Mouse (Mus musculus) midbrain, embryonic 11.5 days (tissue): ENCODE data around the gene Ddc. TPM values are rescaled to one million over a fixed set of nuclear protein-coding genes. Genes with fewer than 3 reads are reported as not detected.

Experiments used
- ATAC-seq: fragments of 200-750 bp; cut with Nextera tagmentation; 2 replicates; pipeline ENCODE4 v1.8.0; 2017; ENCODE audit warnings: moderate TSS enrichment, moderate library complexity; ENCODE audit not compliant: low FRiP score
- DNase-seq: peaks from one replicate; pipeline ENCODE4 v3.0.0; 2015; ENCODE audit warnings: low spot score; ENCODE audit errors: missing footprints
- H3K27ac ChIP-seq: fragments of 300-500 bp; sonication (generic); 2 replicates; pipeline ENCODE4 v1.5.1; 2014; ENCODE audit warnings: low read depth, low read length
- H3K27me3 ChIP-seq: fragments of 300-500 bp; sonication (generic); 2 replicates; pipeline ENCODE4 v1.6.1; 2014; ENCODE audit warnings: mild to moderate bottlenecking, low read length, moderate library complexity, mixed read lengths; ENCODE audit not compliant: control insufficient read depth, insufficient read depth
- H3K36me3 ChIP-seq: fragments of 300-500 bp; sonication (generic); 2 replicates; pipeline ENCODE4 v1.6.1; 2014; ENCODE audit warnings: mild to moderate bottlenecking, low read length, moderate library complexity, mixed read lengths; ENCODE audit not compliant: control insufficient read depth, insufficient read depth
- H3K4me1 ChIP-seq: fragments of 300-500 bp; sonication (generic); 2 replicates; pipeline ENCODE4 v1.6.1; 2014; ENCODE audit warnings: low read length; ENCODE audit not compliant: control insufficient read depth, insufficient read depth
- H3K4me2 ChIP-seq: fragments of 300-500 bp; sonication (generic); 2 replicates; pipeline ENCODE4 v1.6.1; 2014; ENCODE audit warnings: mild to moderate bottlenecking, moderate library complexity
- H3K4me3 ChIP-seq: fragments of 300-500 bp; sonication (generic); 2 replicates; pipeline ENCODE4 v1.5.1; 2014; ENCODE audit warnings: low read depth, low read length
- H3K9ac ChIP-seq: fragments of 300-500 bp; sonication (generic); 2 replicates; pipeline ENCODE4 v1.6.1; 2014; ENCODE audit warnings: low read length
- H3K9me3 ChIP-seq: fragments of 300-500 bp; sonication (generic); 2 replicates; pipeline ENCODE4 v1.6.1; 2016; ENCODE audit warnings: low read length; ENCODE audit not compliant: control insufficient read depth
- WGBS: fragments of 180-500 bp; shearing (Covaris S2); extraction: QIAGEN DNeasy Blood & Tissue Kit; methylation state at CpG from one replicate; pipeline ENCODE4 v1.1.7; 2014; 5-methylcytosine and 5-hydroxymethylcytosine counted together
- polyA plus RNA-seq: library from polyadenylated mRNA; unstranded; fragments of >200 nt; fragmentation: Nextera tagmentation; extraction: Ambion mirVana; gene quantifications from 2 replicates; pipeline ENCODE4 v1.2.1, GENCODE M21; 2014

Gene Ddc
- polyA plus RNA-seq, 1 experiment from 2014 or later, result 18.0 TPM

DNA sequence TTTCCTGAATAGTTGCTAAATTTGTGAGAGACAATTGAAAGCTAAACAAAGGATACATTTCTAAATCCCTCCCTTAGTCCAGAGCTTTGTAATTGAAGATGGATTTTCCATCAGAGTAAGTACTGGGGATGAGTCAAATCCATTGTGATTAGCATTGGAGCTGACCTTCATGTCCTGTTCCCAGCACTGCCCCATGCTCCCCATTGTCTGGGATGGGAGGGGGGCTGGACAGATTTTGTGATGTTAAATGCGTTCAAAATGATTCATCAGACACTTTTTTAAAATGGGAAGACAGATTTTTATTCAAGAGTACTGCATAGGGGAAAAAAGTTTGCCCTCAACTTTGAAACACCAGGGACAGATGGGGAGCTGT is 16.2 kb downstream of the Ddc start:
- Histone ChIP-seq H3K4me2 (no peak overlapping the region), H3K4me3 (no peak overlapping the region), H3K27ac (peak overlapping the region; percentile 35; the same call in 1 of the 2 replicates), H3K9ac (no peak overlapping the region), H3K36me3 (no peaks in the 10 kb centered on the region), H3K4me1 (peaks cover 55% of the 10 kb centered on the region), H3K27me3 (no peaks in the 10 kb centered on the region), H3K9me3 (no peaks in the 10 kb centered on the region)
- peak; percentile 45; the same call in 1 of the 2 replicates for ATAC-seq
- DNase-seq, result no peak
- WGBS, result 26% methylated on average over 1 of the region's 1 CpGs

DNA sequence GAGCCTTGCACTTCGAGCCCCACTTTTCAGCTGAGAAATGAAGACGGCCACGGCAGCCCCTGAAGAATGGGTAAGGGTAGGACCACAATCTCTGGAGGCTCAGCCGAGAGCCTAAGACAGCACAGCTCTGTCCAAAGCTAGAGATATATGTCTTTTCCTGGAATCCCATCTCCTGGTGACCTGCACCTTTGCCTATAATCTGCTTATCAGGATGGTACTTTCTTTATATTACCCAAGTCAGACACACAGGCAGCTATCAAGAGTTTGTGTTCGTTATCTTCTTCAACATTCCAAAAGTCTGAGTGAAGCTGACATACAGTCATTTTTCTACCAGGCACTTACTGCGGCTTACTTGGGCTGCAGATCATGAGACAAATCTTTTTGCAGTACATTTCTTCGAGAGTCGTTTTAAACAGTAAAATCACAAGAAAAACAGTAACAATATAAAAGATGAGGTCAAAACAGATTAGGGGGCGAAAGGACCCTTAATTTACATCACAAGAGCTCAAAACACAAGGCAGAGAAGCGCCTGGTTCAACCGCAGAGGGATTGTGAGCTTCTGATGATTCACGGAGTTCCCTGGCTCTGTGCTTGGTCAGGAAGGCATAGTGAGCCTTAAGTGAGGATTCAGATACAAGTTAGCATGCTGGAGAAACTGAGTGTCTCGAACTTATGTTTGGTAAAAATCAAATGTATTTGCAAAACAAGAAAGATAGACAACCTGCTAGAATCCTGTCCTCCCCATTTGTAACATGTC is 16.7 kb downstream of the Ddc start:
- ATAC-seq (no peak), DNase-seq (no peak)
- no peak overlapping the region for H3K4me3 ChIP-seq
- H3K4me2 ChIP-seq, result no peak overlapping the region
- WGBS, result 24% methylated on average over 13 of the region's 13 CpGs
- peaks cover 52% of the 10 kb centered on the region for H3K4me1 ChIP-seq
- H3K9ac ChIP-seq, result no peak overlapping the region
- no peaks in the 10 kb centered on the region for H3K36me3 ChIP-seq
- H3K27ac ChIP-seq, result peak overlapping the region; percentile 35; the same call in 1 of the 2 replicates
- no peaks in the 10 kb centered on the region for H3K9me3 ChIP-seq
- H3K27me3 ChIP-seq, result no peaks in the 10 kb centered on the region

DNA sequence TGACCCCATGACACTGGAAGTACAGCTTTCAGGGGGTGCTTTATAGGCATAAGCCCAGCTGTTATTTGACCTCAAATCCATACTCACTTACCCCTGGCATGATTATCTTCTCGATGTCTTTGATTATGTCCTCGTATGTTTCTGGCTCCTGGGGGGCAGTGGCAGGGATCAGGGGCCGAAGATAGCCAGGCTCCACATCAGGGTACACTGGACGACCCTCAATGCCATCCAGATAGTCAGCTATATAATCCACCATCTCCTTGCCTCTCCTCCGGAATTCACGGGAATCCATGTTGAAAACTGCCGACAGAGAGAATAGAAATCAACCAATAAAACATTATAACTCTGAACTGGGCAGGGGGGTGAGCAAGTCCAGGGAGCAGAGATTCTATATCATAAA is 17.6 kb downstream of the Ddc start:
- H3K9ac ChIP-seq, result no peak overlapping the region
- no peak overlapping the region for H3K27ac ChIP-seq
- H3K36me3 ChIP-seq, result no peaks in the 10 kb centered on the region
- no peak for DNase-seq
- H3K27me3 ChIP-seq, result no peaks in the 10 kb centered on the region
- H3K4me3 ChIP-seq, result no peak overlapping the region
- no peak overlapping the region for H3K4me2 ChIP-seq
- no peaks in the 10 kb centered on the region for H3K9me3 ChIP-seq
- ATAC-seq, result no peak
- 76% methylated on average over 7 of the region's 7 CpGs for WGBS
- H3K4me1 ChIP-seq, result peaks cover 45% of the 10 kb centered on the region

DNA sequence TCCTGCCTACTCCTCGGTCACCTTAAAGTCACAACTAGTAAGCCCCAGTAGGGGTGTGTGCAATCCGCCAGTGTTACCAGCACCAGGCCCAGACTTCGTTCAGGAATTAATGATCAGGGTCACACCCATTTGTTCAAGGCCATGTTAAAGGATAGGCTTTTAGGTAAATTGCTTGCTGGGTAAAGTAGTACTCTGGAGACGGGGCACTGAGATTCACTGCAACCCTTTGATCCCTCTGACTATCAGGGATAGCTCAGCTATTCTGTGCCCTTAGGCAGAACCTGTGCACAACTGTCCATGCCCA is 18.3 kb downstream of the Ddc start:
- no peak for DNase-seq
- no peaks in the 10 kb centered on the region for H3K36me3 ChIP-seq
- no peak for ATAC-seq
- H3K27me3 ChIP-seq, result no peaks in the 10 kb centered on the region
- H3K9me3 ChIP-seq, result no peaks in the 10 kb centered on the region
- H3K4me1 ChIP-seq, result peaks cover 40% of the 10 kb centered on the region
- 59% methylated on average over 4 of the region's 4 CpGs for WGBS
- no peak overlapping the region for H3K9ac ChIP-seq
- no peak overlapping the region for H3K4me3 ChIP-seq
- no peak overlapping the region for H3K27ac ChIP-seq
- no peak overlapping the region for H3K4me2 ChIP-seq

DNA sequence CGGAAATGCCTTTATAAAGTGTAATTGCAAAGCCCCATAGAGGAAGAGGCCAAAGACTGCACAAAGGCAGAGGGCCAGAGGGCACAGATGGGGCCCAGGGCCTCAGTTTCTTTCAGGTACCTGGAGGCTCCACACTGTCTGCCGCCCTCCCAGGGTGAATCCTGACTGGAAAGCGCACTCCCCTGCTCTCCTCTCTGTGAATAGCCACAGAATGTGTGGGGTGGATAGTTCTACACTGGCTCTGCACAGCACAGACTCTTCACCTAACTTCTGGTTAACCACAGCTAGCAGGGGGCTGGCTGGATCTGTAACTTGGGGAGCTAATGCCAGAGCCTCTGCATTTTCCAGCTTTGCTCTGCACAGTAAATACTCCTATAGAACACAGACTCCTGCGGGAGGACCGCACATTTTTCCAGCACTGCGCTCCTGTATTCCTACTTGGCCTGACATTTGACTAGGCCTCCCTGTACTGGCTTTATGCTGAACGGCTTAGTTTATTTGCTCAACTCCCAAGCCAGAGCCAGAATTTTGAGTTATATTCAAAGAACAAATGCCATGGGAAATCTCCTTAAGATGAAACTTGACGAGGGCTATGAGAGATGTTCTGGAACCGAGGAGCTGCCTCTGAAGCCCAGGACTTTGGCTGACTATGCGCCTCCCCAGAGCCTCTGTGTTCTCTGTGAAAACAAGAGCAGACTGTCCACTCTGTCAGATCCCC is 18.8 kb downstream of the Ddc start:
- Histone ChIP-seq H3K9me3 (no peaks in the 10 kb centered on the region), H3K4me2 (no peak overlapping the region), H3K36me3 (no peaks in the 10 kb centered on the region), H3K27me3 (no peaks in the 10 kb centered on the region), H3K9ac (peak overlapping the region; percentile 39), H3K4me1 (peaks cover 36% of the 10 kb centered on the region), H3K4me3 (no peak overlapping the region), H3K27ac (no peak overlapping the region)
- DNase-seq, result no peak
- 54% methylated on average over 10 of the region's 10 CpGs for WGBS
- 0 out of 2 replicates have a peak, but pooled peaks have one; percentile 17 for ATAC-seq

DNA sequence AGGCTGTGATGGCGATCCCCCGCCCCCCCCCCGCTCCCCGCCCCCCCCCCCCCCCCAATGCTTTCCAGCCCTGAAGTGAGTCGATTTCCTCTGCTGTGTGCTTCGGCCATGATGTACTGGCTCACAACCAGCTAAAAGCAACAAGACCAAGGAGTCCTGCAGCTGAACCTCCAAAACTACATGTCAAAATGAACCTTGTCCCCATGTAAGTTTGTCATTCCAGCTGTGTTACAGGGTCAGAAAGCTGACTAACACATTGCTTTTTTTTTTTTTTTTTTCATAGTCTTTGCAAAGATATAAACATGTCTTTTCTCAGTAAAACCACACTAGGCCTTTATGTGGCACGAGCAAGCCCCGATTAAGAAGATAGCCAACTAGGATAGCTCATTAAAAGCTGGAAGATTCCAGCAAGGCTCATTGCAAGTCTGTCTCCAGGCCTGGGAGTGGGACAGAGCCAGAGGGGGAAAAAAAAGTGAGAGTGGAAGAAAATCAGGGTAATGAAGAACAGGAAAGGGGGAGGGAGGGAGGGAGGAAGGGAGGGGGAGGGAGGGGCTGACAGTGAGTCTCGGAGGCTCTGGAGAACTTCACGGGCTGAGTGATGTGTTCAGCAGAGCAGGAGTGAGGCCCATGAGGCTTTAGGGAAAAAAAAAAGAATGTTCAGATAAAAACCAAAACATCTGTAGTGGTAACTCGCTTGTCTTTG is 19.5 kb downstream of the Ddc start:
- 26% methylated on average over 7 of the region's 11 CpGs for WGBS
- Histone ChIP-seq H3K9ac (no peak overlapping the region), H3K4me3 (no peak overlapping the region), H3K9me3 (no peaks in the 10 kb centered on the region), H3K36me3 (no peaks in the 10 kb centered on the region), H3K4me1 (peaks cover 39% of the 10 kb centered on the region), H3K27me3 (no peaks in the 10 kb centered on the region), H3K27ac (no peak overlapping the region), H3K4me2 (no peak overlapping the region)
- ATAC-seq (no peak), DNase-seq (no peak)

DNA sequence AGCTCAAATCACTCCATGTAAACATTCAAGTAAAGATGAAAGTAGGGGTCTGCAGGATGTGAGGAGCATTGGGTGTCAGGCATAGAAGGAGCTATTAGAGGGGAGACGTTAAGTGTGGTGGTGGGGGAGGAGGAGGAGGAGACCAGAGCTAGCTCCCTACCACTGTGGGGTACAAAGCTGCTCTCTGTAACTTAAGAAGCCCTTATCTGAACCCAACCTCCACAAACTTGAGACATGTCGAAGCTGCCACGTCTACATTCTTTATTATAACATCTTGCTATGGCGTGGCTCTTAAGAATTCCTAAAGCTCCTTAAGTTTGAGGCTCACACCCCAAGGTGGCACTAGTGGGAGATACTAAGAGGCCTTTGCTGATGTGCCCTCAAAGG is 20.1 kb downstream of the Ddc start:
- H3K4me1 ChIP-seq, result peaks cover 44% of the 10 kb centered on the region
- WGBS, result 38% methylated on average over 4 of the region's 4 CpGs
- H3K9ac ChIP-seq, result no peak overlapping the region
- no peak overlapping the region for H3K4me3 ChIP-seq
- H3K27me3 ChIP-seq, result no peaks in the 10 kb centered on the region
- no peaks in the 10 kb centered on the region for H3K36me3 ChIP-seq
- no peak overlapping the region for H3K4me2 ChIP-seq
- no peak overlapping the region for H3K27ac ChIP-seq
- no peaks in the 10 kb centered on the region for H3K9me3 ChIP-seq
- no peak for DNase-seq
- no peak for ATAC-seq

DNA sequence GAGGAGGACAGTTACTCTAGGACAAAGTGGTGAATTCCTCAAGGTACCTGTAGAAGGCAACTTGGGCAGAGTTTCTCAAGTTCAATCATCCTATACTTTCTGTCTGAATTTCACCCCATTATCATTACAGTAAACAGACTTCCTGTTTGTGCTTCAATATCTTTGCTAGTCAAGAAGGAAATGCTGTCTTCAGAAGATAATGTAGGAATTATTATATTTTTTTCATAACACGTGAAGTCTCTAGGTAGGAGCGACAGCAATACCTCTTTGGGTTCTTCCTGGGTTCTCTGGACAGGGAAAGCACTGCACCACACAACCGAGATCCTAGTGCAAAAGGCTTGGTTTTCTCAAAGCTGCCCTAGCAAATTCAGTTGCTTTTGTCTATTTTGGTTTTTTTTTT is 21.6 kb downstream of the Ddc start:
- Histone ChIP-seq H3K9me3 (no peaks in the 10 kb centered on the region), H3K4me2 (no peak overlapping the region), H3K9ac (no peak overlapping the region), H3K36me3 (no peaks in the 10 kb centered on the region), H3K27me3 (no peaks in the 10 kb centered on the region), H3K4me3 (no peak overlapping the region), H3K27ac (no peak overlapping the region), H3K4me1 (peaks cover 33% of the 10 kb centered on the region)
- ATAC-seq (no peak), DNase-seq (no peak)
- 79% methylated on average over 3 of the region's 3 CpGs for WGBS

DNA sequence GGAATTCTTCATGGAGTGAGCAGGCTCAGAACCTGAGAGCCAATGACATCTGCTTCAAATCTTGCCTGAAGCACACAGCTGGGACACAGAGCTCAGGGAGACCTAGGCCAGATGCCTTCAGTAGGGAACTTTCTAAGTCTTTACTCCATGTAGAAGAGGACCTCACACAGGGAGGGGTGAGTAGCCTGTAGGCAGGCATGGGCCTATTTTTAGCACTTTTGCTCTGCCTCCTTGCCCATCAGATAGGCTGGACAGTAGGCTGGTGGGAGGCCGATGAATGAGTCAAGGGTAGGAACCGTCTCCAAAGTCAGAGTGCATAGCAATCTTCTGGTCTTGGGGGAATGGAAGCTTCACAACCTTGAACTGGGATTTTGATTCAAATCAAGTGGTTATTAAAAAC is 22.7 kb downstream of the Ddc start:
- Histone ChIP-seq H3K27ac (no peak overlapping the region), H3K9ac (no peak overlapping the region), H3K27me3 (no peaks in the 10 kb centered on the region), H3K4me1 (peaks cover 31% of the 10 kb centered on the region), H3K36me3 (no peaks in the 10 kb centered on the region), H3K9me3 (no peaks in the 10 kb centered on the region), H3K4me3 (no peak overlapping the region), H3K4me2 (no peak overlapping the region)
- DNase-seq, result no peak
- 91% methylated on average over 2 of the region's 2 CpGs for WGBS
- ATAC-seq, result no peak
